Mouse (Mus musculus) forebrain, embryonic 14.5 days (tissue): ENCODE measurements at regions not wholly inside any gene's neighbourhood (a gene's known extent, or its start where the extent isn't known, plus 50 kb on each side); places are given as distances from the start of the nearest gene placed in this dataset.

Source experiments
- ATAC-seq: fragments of 200-750 bp; cut with Nextera tagmentation; 2 replicates; pipeline ENCODE4 v1.8.0; 2017; ENCODE audit warnings: mild to moderate bottlenecking, moderate library complexity
- DNase-seq: peaks from one replicate; pipeline ENCODE4 v3.0.0-alpha.2; 2015; ENCODE audit warnings: low spot score
- H3K27ac ChIP-seq: fragments of 300-500 bp; sonication (generic); 2 replicates; pipeline ENCODE4 v1.5.1; 2014; ENCODE audit warnings: low read depth, mild to moderate bottlenecking, control low read depth, low read length, moderate library complexity
- H3K27me3 ChIP-seq: fragments of 300-500 bp; sonication (generic); replicated peaks from 2 replicates; pipeline ENCODE4 v1.6.1; 2014; ENCODE audit warnings: low read length, control low read depth, mixed read lengths; ENCODE audit not compliant: control insufficient read depth, insufficient read depth
- H3K36me3 ChIP-seq: fragments of 300-500 bp; sonication (generic); 2 replicates; pipeline ENCODE4 v1.6.1; 2014; ENCODE audit warnings: low read length, control low read depth; ENCODE audit not compliant: control insufficient read depth, insufficient read depth
- H3K4me1 ChIP-seq: fragments of 300-500 bp; sonication (generic); 2 replicates; pipeline ENCODE4 v1.6.1; 2014; ENCODE audit warnings: antibody characterized with exemption, low read length, control low read depth; ENCODE audit not compliant: control insufficient read depth, insufficient read depth
- H3K4me2 ChIP-seq: fragments of 300-500 bp; sonication (generic); 2 replicates; pipeline ENCODE4 v1.6.1; 2014; ENCODE audit warnings: mild to moderate bottlenecking, control low read depth, low read length
- H3K4me3 ChIP-seq: fragments of 300-500 bp; sonication (generic); 2 replicates; pipeline ENCODE4 v1.5.1; 2014; ENCODE audit warnings: low read depth, low read length, control low read depth
- H3K9ac ChIP-seq: fragments of 300-500 bp; sonication (generic); 2 replicates; pipeline ENCODE4 v1.6.1; 2014; ENCODE audit warnings: mild to moderate bottlenecking, low read length, control low read depth, moderate library complexity
- H3K9me3 ChIP-seq: fragments of 300-500 bp; sonication (generic); replicated peaks from 2 replicates; pipeline ENCODE4 v1.6.1; 2016; ENCODE audit warnings: low read length, control low read depth, mixed read lengths; ENCODE audit not compliant: control insufficient read depth
- WGBS: fragments of 180-500 bp; shearing (Covaris S2); extraction: QIAGEN DNeasy Blood & Tissue Kit; methylation state at CpG from one replicate; pipeline ENCODE4 v1.1.7; 2014; 5-methylcytosine and 5-hydroxymethylcytosine counted together

- Histone ChIP-seq H3K27me3 (no peaks in the 10 kb centered on the region), H3K36me3 (no peaks in the 10 kb centered on the region), H3K9ac (no peak overlapping the region), H3K4me3 (no peak overlapping the region), H3K9me3 (no peaks in the 10 kb centered on the region), H3K4me1 (no peaks in the 10 kb centered on the region), H3K4me2 (no peak overlapping the region), H3K27ac (no peak overlapping the region)
- no peak for ATAC-seq
- peak; percentile 10 for DNase-seq
- 82% methylated on average over 8 of the region's 8 CpGs for WGBS
These were observed 344.2 kb downstream of the Mdfic start for GRCm38 (mm10) chr6:16064691-16065090.

GRCm38 (mm10) chr6:16065121-16065520 is 344.7 kb downstream of the Mdfic start:
- Histone ChIP-seq H3K9ac (no peak overlapping the region), H3K9me3 (no peaks in the 10 kb centered on the region), H3K27me3 (no peaks in the 10 kb centered on the region), H3K4me1 (no peaks in the 10 kb centered on the region), H3K27ac (no peak overlapping the region), H3K36me3 (no peaks in the 10 kb centered on the region), H3K4me2 (no peak overlapping the region), H3K4me3 (no peak overlapping the region)
- 73% methylated on average over 5 of the region's 5 CpGs for WGBS
- DNase-seq (peak; percentile 41), ATAC-seq (no peak)

DNA sequence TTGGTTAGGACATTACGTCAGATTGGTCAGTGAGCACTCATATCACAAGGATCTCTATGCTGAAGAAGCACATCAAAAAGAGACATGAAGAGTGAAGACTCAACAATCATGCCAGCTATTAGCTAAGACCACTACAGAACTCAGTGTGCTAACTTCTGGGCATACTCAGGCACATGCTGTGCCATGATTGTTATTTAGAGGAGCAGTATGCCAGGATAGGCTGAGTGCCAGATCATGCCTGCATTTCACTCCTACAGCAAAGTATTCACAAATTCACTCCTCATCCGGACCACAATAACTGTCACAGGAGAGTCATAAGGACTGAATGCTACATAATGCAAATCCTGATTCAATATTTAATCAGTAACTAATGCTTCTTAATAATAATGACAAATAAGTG is 355.8 kb downstream of the Mdfic start:
- DNase-seq (peak; percentile 55), ATAC-seq (no peak; the same call in 1 of the 2 replicates)
- Histone ChIP-seq H3K4me1 (no peaks in the 10 kb centered on the region), H3K4me3 (no peak overlapping the region), H3K9me3 (no peaks in the 10 kb centered on the region), H3K36me3 (no peaks in the 10 kb centered on the region), H3K4me2 (no peak overlapping the region), H3K27ac (no peak overlapping the region), H3K27me3 (no peaks in the 10 kb centered on the region), H3K9ac (no peak overlapping the region)
- 70% methylated on average over 2 of the region's 2 CpGs for WGBS

DNA sequence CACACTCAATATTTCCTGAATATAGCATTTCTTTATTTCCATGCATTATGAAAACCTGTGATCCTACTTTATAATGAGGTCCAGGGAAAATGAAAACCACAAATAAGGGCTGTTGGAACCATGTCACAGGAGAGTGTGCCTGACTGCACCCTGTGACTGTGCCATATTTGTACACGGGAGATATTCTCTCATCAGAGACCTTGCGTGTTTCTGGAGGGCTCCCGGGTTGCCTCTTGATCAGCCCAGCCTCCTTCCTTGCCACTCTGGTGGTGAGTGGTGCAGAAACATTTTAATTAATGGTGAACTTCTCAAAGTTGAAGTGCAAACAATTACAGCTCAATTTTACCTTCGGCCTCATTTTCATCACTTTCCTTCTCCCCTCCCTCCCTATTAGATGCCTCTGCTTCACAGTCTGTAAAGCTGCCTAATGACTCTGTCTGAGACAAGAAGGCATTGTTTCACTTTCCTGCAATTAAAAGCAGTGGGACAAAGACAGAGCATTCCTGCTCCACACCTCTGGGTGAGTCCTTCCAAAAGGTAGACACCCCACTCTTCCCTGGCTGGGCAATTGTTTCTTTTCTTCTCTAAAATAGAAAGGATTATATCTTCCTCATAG is 356.8 kb downstream of the Mdfic start:
- H3K4me2 ChIP-seq, result no peak overlapping the region
- DNase-seq (peak; percentile 47), ATAC-seq (peak; percentile 74)
- no peak overlapping the region for H3K4me3 ChIP-seq
- H3K36me3 ChIP-seq, result no peaks in the 10 kb centered on the region
- no peak overlapping the region for H3K9ac ChIP-seq
- no peaks in the 10 kb centered on the region for H3K9me3 ChIP-seq
- no peaks in the 10 kb centered on the region for H3K27me3 ChIP-seq
- no peak overlapping the region for H3K27ac ChIP-seq
- 8% methylated on average over 4 of the region's 4 CpGs for WGBS
- H3K4me1 ChIP-seq, result no peaks in the 10 kb centered on the region

DNA sequence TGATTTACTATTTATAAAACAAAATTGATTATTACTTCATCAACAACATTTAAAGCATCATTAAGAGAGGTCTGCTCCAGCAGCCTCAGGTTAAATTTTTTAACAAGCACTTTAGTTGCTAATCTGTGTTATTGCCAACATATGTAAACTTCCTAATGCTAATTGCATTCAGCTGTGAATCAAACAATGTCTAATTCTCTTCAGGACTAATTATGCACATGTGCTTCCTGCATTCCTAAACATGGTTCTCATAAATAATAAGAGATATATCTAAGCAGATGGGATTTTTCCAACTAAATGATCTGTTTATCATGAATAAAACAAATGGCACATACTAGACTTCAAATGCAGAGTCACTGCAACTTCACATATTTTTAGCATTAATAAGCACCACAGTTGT is 357.5 kb downstream of the Mdfic start:
- no peak overlapping the region for H3K4me3 ChIP-seq
- H3K4me2 ChIP-seq, result no peak overlapping the region
- H3K9me3 ChIP-seq, result no peaks in the 10 kb centered on the region
- no peaks in the 10 kb centered on the region for H3K4me1 ChIP-seq
- ATAC-seq (peak; percentile 75), DNase-seq (peak; percentile 67)
- no peaks in the 10 kb centered on the region for H3K27me3 ChIP-seq
- H3K27ac ChIP-seq, result no peak overlapping the region
- H3K36me3 ChIP-seq, result no peaks in the 10 kb centered on the region
- no peak overlapping the region for H3K9ac ChIP-seq

DNA sequence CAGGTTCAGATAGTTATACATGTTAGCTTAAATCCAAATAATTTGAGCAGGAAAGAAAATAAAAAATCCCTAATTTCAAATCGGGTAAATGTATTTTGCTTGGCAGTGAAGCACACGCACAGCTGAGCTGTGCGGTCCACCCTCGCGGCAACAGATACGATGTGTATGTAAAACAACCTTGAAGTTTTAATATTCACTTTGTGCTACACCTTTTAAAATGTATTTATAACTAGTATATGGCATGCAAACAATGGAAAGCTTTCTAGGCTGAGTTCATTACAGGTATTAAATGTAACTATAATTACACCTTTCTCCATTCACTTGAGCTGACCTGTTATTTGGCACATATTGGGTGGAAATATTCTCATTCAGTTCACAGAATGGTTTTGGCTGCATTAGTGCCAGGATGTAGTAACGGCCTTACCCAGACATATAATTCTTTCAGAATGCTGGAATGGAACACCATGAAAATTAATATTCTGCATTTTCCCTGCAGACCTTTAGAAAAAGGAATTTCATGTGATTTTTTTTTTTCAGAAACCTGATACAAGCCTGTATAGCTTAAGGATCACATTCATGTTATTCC is 366.6 kb downstream of the Mdfic start:
- H3K27ac ChIP-seq, result no peak overlapping the region
- no peak overlapping the region for H3K4me3 ChIP-seq
- no peaks in the 10 kb centered on the region for H3K27me3 ChIP-seq
- H3K4me1 ChIP-seq, result no peaks in the 10 kb centered on the region
- H3K9me3 ChIP-seq, result no peaks in the 10 kb centered on the region
- WGBS, result 90% methylated on average over 7 of the region's 7 CpGs
- no peak for DNase-seq
- no peak overlapping the region for H3K4me2 ChIP-seq
- no peak overlapping the region for H3K9ac ChIP-seq
- H3K36me3 ChIP-seq, result no peaks in the 10 kb centered on the region
- no peak for ATAC-seq

DNA sequence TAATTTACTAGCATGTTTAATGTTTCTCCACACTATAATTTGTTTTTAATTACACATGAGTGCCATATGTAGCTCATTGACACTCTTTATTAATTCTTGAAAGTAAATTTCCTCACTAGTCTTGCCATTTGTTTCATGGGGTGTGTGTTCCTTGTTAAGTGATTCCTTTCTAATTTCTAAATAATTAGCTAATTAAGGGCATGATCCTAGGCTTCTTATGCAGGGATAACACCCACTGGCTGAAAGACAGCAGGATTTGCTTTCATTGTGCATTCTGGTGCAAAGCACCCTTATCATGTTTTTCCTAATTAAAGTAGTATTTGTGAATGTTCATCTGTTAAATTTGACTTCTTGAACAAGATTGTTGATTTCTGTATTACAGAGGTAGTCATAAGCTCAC is 378.3 kb downstream of the Mdfic start:
- H3K27me3 ChIP-seq, result no peaks in the 10 kb centered on the region
- DNase-seq (peak; percentile 60), ATAC-seq (peak; percentile 76)
- H3K4me1 ChIP-seq, result 0 out of 2 replicates have a peak, but pooled peaks cover 4% of the 10 kb centered on the region
- H3K36me3 ChIP-seq, result no peaks in the 10 kb centered on the region
- H3K9me3 ChIP-seq, result no peaks in the 10 kb centered on the region
- no peak overlapping the region for H3K27ac ChIP-seq
- H3K4me3 ChIP-seq, result no peak overlapping the region
- no peak overlapping the region for H3K4me2 ChIP-seq
- H3K9ac ChIP-seq, result no peak overlapping the region

DNA sequence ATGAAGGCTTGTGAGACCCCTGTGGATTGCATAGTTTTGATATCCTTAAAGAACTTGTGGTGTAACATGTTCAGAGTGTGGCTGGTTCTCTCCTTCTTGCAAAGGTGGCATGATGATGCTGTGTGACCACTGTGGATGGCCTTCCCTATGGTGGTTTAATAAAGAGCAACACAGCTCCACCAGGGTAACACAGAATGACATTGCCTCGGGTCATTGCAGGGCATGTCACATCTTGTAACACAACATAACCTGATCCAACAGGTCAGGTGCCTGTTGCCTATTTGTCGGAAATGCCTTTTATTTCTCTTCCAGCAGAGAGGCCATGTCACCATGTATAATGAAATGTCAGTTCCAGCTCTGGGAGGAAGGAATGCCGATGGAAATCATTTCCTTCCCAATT is 420.5 kb downstream of the Mdfic start:
- 78% methylated on average over 3 of the region's 3 CpGs for WGBS
- H3K27ac ChIP-seq, result no peak overlapping the region
- H3K9me3 ChIP-seq, result no peaks in the 10 kb centered on the region
- ATAC-seq (no peak), DNase-seq (no peak)
- H3K4me3 ChIP-seq, result no peak overlapping the region
- H3K4me1 ChIP-seq, result no peaks in the 10 kb centered on the region
- no peak overlapping the region for H3K4me2 ChIP-seq
- H3K9ac ChIP-seq, result no peak overlapping the region
- no peaks in the 10 kb centered on the region for H3K36me3 ChIP-seq
- no peaks in the 10 kb centered on the region for H3K27me3 ChIP-seq

GRCm38 (mm10) chr6:16144538-16144937 is 424.1 kb downstream of the Mdfic start:
- H3K4me1 ChIP-seq, result peaks cover 3% of the 10 kb centered on the region
- H3K4me2 ChIP-seq, result no peak overlapping the region
- ATAC-seq (no peak), DNase-seq (no peak)
- no peaks in the 10 kb centered on the region for H3K27me3 ChIP-seq
- H3K36me3 ChIP-seq, result no peaks in the 10 kb centered on the region
- H3K4me3 ChIP-seq, result no peak overlapping the region
- no peak overlapping the region for H3K9ac ChIP-seq
- no peak overlapping the region for H3K27ac ChIP-seq
- H3K9me3 ChIP-seq, result no peaks in the 10 kb centered on the region
- WGBS, result 74% methylated on average over 6 of the region's 6 CpGs
